Mouse (Mus musculus) G1E (cell line): ENCODE data around the gene Crybb3. TPM values are rescaled to one million over a fixed set of nuclear protein-coding genes. Genes with fewer than 3 reads are reported as not detected.

ENCODE experiments used
- ATAC-seq: 2 replicates; pipeline ENCODE4 v1.8.0; 2016; ENCODE audit warnings: mild to moderate bottlenecking; ENCODE audit not compliant: insufficient number of reproducible peaks, poor library complexity, low FRiP score, severe bottlenecking; ENCODE audit errors: extremely low read depth
- DNase-seq: peaks from one replicate; pipeline ENCODE4 v3.0.0; 2012; ENCODE audit warnings: low spot score
- H3K27me3 ChIP-seq: 2 replicates; pipeline ENCODE4 v1.6.1; 2012; ENCODE audit warnings: mild to moderate bottlenecking, low read length, inconsistent platforms; ENCODE audit not compliant: insufficient read depth
- H3K36me3 ChIP-seq: replicated peaks from 2 replicates; pipeline ENCODE3; 2012; ENCODE audit warnings: mild to moderate bottlenecking, inconsistent platforms
- H3K4me1 ChIP-seq: 2 replicates; pipeline ENCODE4 v1.6.1; 2012; ENCODE audit warnings: low read depth, low read length, inconsistent platforms, mixed read lengths; ENCODE audit not compliant: insufficient read depth
- H3K4me3 ChIP-seq: 2 replicates; pipeline ENCODE4 v1.5.1; 2012; ENCODE audit warnings: low read depth, mild to moderate bottlenecking, inconsistent platforms, low read length, moderate library complexity, mixed read lengths
- H3K9me3 ChIP-seq: replicated peaks from 2 replicates; pipeline ENCODE4 v1.6.1; 2012; ENCODE audit warnings: inconsistent platforms
- CTCF ChIP-seq: IDR thresholded peaks from 2 replicates; pipeline ENCODE4 v1.5.1; 2012; ENCODE audit warnings: low read depth, low read length, inconsistent platforms, mixed read lengths
- GATA1 ChIP-seq: IDR thresholded peaks from 2 replicates; pipeline ENCODE4 v1.6.1; 2012; ENCODE audit warnings: borderline replicate concordance, low read length, inconsistent platforms, mixed read lengths
- GATA2 ChIP-seq: IDR thresholded peaks from 2 replicates; pipeline ENCODE4 v1.6.1; 2012; ENCODE audit warnings: low read depth, low read length, inconsistent platforms, borderline replicate concordance
- POLR2AphosphoS5 ChIP-seq: IDR thresholded peaks from 2 replicates; pipeline ENCODE4 v1.6.1; 2012; ENCODE audit warnings: low read depth, low read length, inconsistent platforms; ENCODE audit not compliant: insufficient replicate concordance
- TAL1 ChIP-seq: conservative IDR thresholded peaks from 2 replicates; pipeline ENCODE4 v1.6.1; 2012; ENCODE audit warnings: low read depth, low read length, inconsistent platforms, mixed read lengths
- polyA plus RNA-seq: library from polyadenylated mRNA; stranded (reverse); fragments of >175 nt; gene quantifications from 2 replicates; pipeline ENCODE4 v1.2.3, GENCODE M21; 2012
- total RNA-seq, 2 experiments: library from RNA; stranded (forward) in 1 of 2; stranded (reverse) in 1 of 2; fragments of 200-1000 nt in 1 of 2; fragments of >200 nt in 1 of 2; fragmentation: Nextera tagmentation in 1 of 2; gene quantifications; 2 replicates each; pipeline ENCODE4 v1.2.3; 2014 to 2017

The Crybb3 gene
- total and polyA plus RNA-seq, 3 experiments, result not detected

- H3K4me1 ChIP-seq, result no peaks in the 10 kb centered on the region
- ATAC-seq, result no peak
- H3K4me3 ChIP-seq, result no peak overlapping the region
- no peaks in the 10 kb centered on the region for H3K36me3 ChIP-seq
- no peaks in the 10 kb centered on the region for H3K27me3 ChIP-seq
- peaks cover 93% of the 10 kb centered on the region for H3K9me3 ChIP-seq
- TF ChIP-seq GATA1 (no peak), POLR2AphosphoS5 (no peak), TAL1 (no peak), GATA2 (no peak), CTCF (no peak)
- no peak for DNase-seq
Observed at GRCm38 (mm10) chr5:113026706-113027105, 54.7 kb downstream of the Crybb3 start.

Other genes starting within 250 kb of the Crybb3 start
- gene Myo18b, start 185.2 kb downstream of the Crybb3 start, total RNA-seq (2014; fragmentation: Nextera tagmentation), result not detected in 2 replicates
- gene Myo18b, start 185.2 kb downstream of the Crybb3 start, total RNA-seq (2017), result 0.05 TPM in 1 of 2 replicates, not detected in the other
- gene Myo18b, start 185.2 kb downstream of the Crybb3 start, polyA plus RNA-seq, result not detected in 2 replicates
- not detected in 2 replicates for gene Grk3, start 65.8 kb downstream of the Crybb3 start, total RNA-seq (2014; fragmentation: Nextera tagmentation)
- 0.11 TPM in 1 of 2 replicates, not detected in the other for gene Grk3, start 65.8 kb downstream of the Crybb3 start, total RNA-seq (2017)
- gene Grk3, start 65.8 kb downstream of the Crybb3 start, polyA plus RNA-seq, result not detected in 2 replicates
- not detected in 2 replicates for gene Crybb2, start 11.5 kb downstream of the Crybb3 start, total RNA-seq (2014; fragmentation: Nextera tagmentation)
- 0.29 TPM in 1 of 2 replicates, not detected in the other for gene Crybb2, start 11.5 kb downstream of the Crybb3 start, total RNA-seq (2017)
- gene Crybb2, start 11.5 kb downstream of the Crybb3 start, polyA plus RNA-seq, result not detected in 2 replicates
- not detected in 2 replicates for gene 2900026A02Rik, start 139.7 kb upstream of the Crybb3 start, total RNA-seq (2014; fragmentation: Nextera tagmentation)
- 0.05 and 0.06 TPM in 2 replicates for gene 2900026A02Rik, start 139.7 kb upstream of the Crybb3 start, total RNA-seq (2017)
- not detected in 2 replicates for gene 2900026A02Rik, start 139.7 kb upstream of the Crybb3 start, polyA plus RNA-seq
- not detected in 2 replicates for gene Tmem211, start 145.3 kb upstream of the Crybb3 start, total RNA-seq (2014; fragmentation: Nextera tagmentation)
- gene Tmem211, start 145.3 kb upstream of the Crybb3 start, total RNA-seq (2017), result not detected in 2 replicates
- not detected in 2 replicates for gene Tmem211, start 145.3 kb upstream of the Crybb3 start, polyA plus RNA-seq
- not detected in 2 replicates for gene Sgsm1, start 229.2 kb upstream of the Crybb3 start, total RNA-seq (2014; fragmentation: Nextera tagmentation)
- under 0.01 and 0.05 TPM in 2 replicates for gene Sgsm1, start 229.2 kb upstream of the Crybb3 start, total RNA-seq (2017)
- not detected in 2 replicates for gene Sgsm1, start 229.2 kb upstream of the Crybb3 start, polyA plus RNA-seq